Mouse (Mus musculus): ENCODE data around the gene Kmt5b. TPM values are rescaled to one million over a fixed set of nuclear protein-coding genes. Genes with fewer than 3 reads are reported as not detected.

The Kmt5b gene
- polyA plus RNA-seq (2014; fragmentation: Nextera tagmentation; extraction: Ambion mirVana), result 17.8 and 17.9 TPM in 2 replicates

DNA sequence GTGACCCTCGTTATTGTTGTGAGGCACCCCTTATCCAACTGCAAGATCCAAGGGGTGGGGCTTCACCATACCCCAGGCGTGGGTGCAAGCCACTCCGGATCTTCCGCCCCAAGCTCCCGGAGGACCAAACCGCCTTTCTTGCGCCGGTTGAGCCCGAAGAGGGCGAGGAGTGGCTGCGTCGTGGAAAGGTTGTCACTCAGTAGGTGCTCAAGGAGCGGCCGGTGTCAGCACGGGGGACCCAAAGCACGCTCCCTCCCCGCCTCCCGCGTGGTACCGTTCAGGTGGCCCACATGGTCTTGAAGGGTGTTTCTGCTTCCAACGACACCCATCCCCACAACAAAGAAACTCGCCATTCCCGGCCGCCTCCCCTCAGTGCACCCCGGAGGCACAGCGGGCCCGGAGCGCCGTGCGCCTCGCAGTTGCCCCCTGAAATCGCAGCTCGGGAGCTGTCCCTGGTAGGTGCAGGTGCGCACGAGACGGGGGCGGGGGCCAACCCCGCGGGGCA is at the start of gene Kmt5b:
TSS of gene Kmt5b (plus strand) at position 146 of the 505 bp plus-strand sequence.
- peak within 1 kb of the TSS; percentile 97 for H3K4me2 ChIP-seq
- 0 out of 2 replicates have a peak, but pooled peaks have one; percentile 22 for ATAC-seq (replicated peaks; ENCODE audit: low FRiP score)
- peaks cover 11% of the 10 kb centered on the region for H3K4me1 ChIP-seq (replicated peaks; ENCODE audit: control insufficient read depth, insufficient read depth, low read length)
- H3K27me3 ChIP-seq (replicated peaks; ENCODE audit: control insufficient read depth, insufficient read depth, low read length), result no peaks in the 10 kb centered on the region
- under 1% methylated on average over 39 of the region's 39 CpGs for WGBS
- H3K9ac ChIP-seq (ENCODE audit: low read depth, low read length), result peak within 1 kb of the TSS; percentile 100
- no peak for DNase-seq (ENCODE audit: low spot score)
- no peaks in the 10 kb centered on the region for H3K9me3 ChIP-seq (ENCODE audit: control insufficient read depth, low read length)
- no peaks in the 10 kb centered on the region for H3K36me3 ChIP-seq (ENCODE audit: control insufficient read depth, insufficient read depth, low read length)
- peak within 1 kb of the TSS; percentile 100 for H3K27ac ChIP-seq (ENCODE audit: low read depth, low read length)
- H3K4me3 ChIP-seq (ENCODE audit: low read depth, low read length), result peak within 1 kb of the TSS; percentile 99

DNA sequence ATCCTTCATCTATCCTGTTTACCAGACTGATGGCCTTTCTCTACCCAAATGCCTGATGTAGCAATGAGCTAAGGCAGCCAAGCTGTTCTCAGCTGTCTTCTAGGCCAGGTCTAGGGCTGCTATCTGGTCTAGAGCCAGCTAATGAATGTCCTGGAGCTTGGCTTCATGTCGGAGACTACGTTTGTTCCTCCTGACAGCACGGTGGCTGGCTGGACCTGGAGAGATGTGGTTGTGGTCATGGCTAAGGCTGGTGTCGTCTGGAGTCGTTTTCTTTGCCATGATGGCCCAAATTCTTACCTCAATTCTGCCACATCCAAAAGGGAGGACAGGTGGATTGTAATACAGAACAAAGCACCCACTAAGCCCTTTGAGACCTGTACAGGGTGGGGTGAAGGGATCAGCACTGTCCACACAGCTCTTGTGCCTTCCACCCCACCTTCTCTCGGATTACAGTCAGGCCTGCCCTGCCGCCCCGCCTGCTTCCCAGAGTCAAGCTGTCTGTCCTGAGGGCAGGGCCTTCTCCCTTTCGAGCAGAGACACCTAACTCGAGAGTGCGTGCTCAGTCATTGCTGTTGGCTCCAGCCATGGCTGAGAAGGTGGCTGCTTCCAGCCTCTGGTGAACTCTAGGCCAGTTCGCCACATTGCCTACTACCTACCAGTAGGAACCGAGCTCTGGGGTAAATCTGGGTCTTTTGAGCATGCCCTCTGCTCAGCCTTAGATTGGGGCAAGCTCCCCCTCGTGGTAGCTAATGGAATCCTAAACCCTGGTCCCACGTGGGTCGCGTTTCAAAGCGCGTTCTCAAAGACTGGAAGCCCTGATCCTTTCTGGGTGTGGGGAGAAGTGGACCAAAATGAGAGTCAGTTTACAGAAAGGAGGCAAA is 48.5 kb upstream of the Kmt5b start:
- Histone ChIP-seq H3K36me3 (ENCODE audit: control insufficient read depth, insufficient read depth, low read length) (peaks cover 13% of the 10 kb centered on the region), H3K27ac (ENCODE audit: low read depth, low read length) (no peak overlapping the region), H3K4me1 (replicated peaks; ENCODE audit: control insufficient read depth, insufficient read depth, low read length) (no peaks in the 10 kb centered on the region), H3K9me3 (ENCODE audit: control insufficient read depth, low read length) (no peaks in the 10 kb centered on the region), H3K27me3 (replicated peaks; ENCODE audit: control insufficient read depth, insufficient read depth, low read length) (no peaks in the 10 kb centered on the region), H3K9ac (ENCODE audit: low read depth, low read length) (peak overlapping the region; percentile 52), H3K4me3 (ENCODE audit: low read depth, low read length) (peak overlapping the region; percentile 52), H3K4me2 (peak overlapping the region; percentile 93)
- 39% methylated on average over 19 of the region's 19 CpGs for WGBS
- DNase-seq (ENCODE audit: low spot score) (peak; percentile 63), ATAC-seq (replicated peaks; ENCODE audit: low FRiP score) (peak; percentile 75)

DNA sequence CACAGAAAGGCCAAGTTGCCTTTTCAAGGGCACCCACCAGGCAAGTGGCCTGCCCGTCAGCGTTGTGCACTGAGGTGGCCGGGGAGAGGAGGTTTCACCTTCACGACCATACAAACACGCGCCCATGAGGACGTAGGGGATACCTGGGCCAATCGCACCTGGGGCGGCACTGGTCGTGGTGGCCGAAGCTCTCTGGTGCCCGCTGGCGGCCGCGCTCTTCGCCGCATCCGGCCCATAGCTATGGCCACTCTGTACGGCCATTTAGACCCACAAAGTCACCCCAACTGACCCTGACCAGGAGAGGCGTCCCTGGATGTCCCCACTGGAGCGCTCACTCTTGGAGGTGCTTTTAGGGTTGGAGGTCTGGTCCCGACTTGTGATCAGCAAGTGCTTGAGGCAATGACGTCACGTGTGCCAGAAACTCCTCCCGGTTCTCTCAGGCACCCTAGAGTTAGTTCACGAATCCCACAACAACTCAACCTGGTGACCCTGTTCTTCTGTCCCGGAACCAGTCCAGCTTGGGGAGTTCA is 47.8 kb upstream of the Kmt5b start:
- no peaks in the 10 kb centered on the region for H3K9me3 ChIP-seq (ENCODE audit: control insufficient read depth, low read length)
- H3K36me3 ChIP-seq (ENCODE audit: control insufficient read depth, insufficient read depth, low read length), result peaks cover 13% of the 10 kb centered on the region
- peak overlapping the region; percentile 52 for H3K9ac ChIP-seq (ENCODE audit: low read depth, low read length)
- DNase-seq (ENCODE audit: low spot score) (peak; percentile 75), ATAC-seq (replicated peaks; ENCODE audit: low FRiP score) (peak; percentile 81)
- no peak overlapping the region for H3K27ac ChIP-seq (ENCODE audit: low read depth, low read length)
- H3K27me3 ChIP-seq (replicated peaks; ENCODE audit: control insufficient read depth, insufficient read depth, low read length), result no peaks in the 10 kb centered on the region
- H3K4me3 ChIP-seq (ENCODE audit: low read depth, low read length), result peak overlapping the region; percentile 52
- H3K4me1 ChIP-seq (replicated peaks; ENCODE audit: control insufficient read depth, insufficient read depth, low read length), result no peaks in the 10 kb centered on the region
- peak overlapping the region; percentile 93 for H3K4me2 ChIP-seq
- under 1% methylated on average over 27 of the region's 27 CpGs for WGBS

DNA sequence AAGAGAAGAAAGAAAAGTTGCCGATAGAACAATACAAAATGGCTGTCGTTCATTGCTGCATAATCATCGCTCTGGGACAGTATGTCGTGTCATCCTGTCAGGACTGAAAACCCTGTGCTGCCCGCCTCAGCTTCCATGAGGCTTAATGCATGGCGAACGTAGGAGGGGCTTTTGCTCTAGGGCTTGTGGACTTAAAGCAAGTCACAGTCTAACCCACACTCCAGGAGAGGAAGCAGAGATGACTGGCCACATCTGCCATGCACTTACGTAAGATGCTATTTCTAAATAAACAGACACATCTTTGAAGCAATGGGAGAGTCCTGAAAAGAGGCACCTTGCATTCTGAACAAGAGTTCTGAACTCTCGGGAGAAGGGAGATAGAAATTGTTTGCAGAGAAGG is 44.1 kb upstream of the Kmt5b start:
- Histone ChIP-seq H3K36me3 (ENCODE audit: control insufficient read depth, insufficient read depth, low read length) (no peaks in the 10 kb centered on the region), H3K9me3 (ENCODE audit: control insufficient read depth, low read length) (no peaks in the 10 kb centered on the region), H3K4me2 (no peak overlapping the region), H3K4me3 (ENCODE audit: low read depth, low read length) (no peak overlapping the region), H3K27me3 (replicated peaks; ENCODE audit: control insufficient read depth, insufficient read depth, low read length) (no peaks in the 10 kb centered on the region), H3K9ac (ENCODE audit: low read depth, low read length) (no peak overlapping the region), H3K27ac (ENCODE audit: low read depth, low read length) (no peak overlapping the region), H3K4me1 (replicated peaks; ENCODE audit: control insufficient read depth, insufficient read depth, low read length) (no peaks in the 10 kb centered on the region)
- 84% methylated on average over 9 of the region's 9 CpGs for WGBS
- DNase-seq (ENCODE audit: low spot score) (no peak), ATAC-seq (replicated peaks; ENCODE audit: low FRiP score) (no peak)

DNA sequence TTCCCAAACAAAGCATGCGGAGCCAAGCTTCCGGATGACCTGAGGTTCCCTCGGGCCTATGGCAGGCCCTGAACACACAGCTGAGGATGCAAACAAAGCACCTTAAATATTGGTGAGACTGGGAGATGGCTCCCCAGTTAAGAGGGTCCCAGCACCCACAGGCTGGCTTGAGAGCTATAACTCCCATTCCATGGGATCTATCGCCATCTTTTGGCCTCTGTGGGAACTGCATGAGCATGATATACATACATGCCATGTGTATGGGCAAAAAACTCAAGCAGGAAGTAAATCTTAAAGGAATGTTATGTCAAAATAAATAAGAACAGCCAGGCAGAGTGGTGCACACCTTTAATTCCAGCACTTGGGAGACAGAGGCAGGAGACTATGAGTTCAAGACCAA is 43.3 kb upstream of the Kmt5b start:
- H3K4me1 ChIP-seq (replicated peaks; ENCODE audit: control insufficient read depth, insufficient read depth, low read length), result no peaks in the 10 kb centered on the region
- H3K9ac ChIP-seq (ENCODE audit: low read depth, low read length), result no peak overlapping the region
- WGBS, result 70% methylated on average over 4 of the region's 4 CpGs
- no peaks in the 10 kb centered on the region for H3K36me3 ChIP-seq (ENCODE audit: control insufficient read depth, insufficient read depth, low read length)
- H3K4me3 ChIP-seq (ENCODE audit: low read depth, low read length), result no peak overlapping the region
- no peaks in the 10 kb centered on the region for H3K27me3 ChIP-seq (replicated peaks; ENCODE audit: control insufficient read depth, insufficient read depth, low read length)
- DNase-seq (ENCODE audit: low spot score), result no peak
- H3K27ac ChIP-seq (ENCODE audit: low read depth, low read length), result no peak overlapping the region
- H3K4me2 ChIP-seq, result no peak overlapping the region
- no peaks in the 10 kb centered on the region for H3K9me3 ChIP-seq (ENCODE audit: control insufficient read depth, low read length)
- no peak for ATAC-seq (replicated peaks; ENCODE audit: low FRiP score)

DNA sequence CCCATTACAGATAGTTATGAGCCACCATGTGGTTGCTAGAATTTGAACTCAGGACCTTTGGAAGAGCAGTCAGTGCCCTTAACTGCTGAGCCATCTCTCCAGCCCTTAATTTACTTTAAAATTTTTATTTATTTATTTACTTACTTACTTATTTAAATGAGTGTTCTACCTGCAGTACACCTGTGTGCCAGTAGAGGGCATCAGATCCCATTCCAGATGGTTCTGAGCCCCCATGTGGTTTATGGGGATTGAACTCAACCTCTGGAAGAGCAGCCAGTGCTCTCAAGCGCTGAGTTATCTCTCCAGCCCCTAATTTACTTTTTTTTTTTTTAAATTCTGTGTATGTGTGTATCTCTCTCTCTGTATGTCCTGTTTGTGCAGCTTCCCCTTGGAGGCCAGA is 42.4 kb upstream of the Kmt5b start:
- Histone ChIP-seq H3K4me1 (replicated peaks; ENCODE audit: control insufficient read depth, insufficient read depth, low read length) (no peaks in the 10 kb centered on the region), H3K27me3 (replicated peaks; ENCODE audit: control insufficient read depth, insufficient read depth, low read length) (no peaks in the 10 kb centered on the region), H3K36me3 (ENCODE audit: control insufficient read depth, insufficient read depth, low read length) (no peaks in the 10 kb centered on the region), H3K4me3 (ENCODE audit: low read depth, low read length) (no peak overlapping the region), H3K4me2 (no peak overlapping the region), H3K9me3 (ENCODE audit: control insufficient read depth, low read length) (no peaks in the 10 kb centered on the region), H3K27ac (ENCODE audit: low read depth, low read length) (no peak overlapping the region), H3K9ac (ENCODE audit: low read depth, low read length) (no peak overlapping the region)
- no peak for DNase-seq (ENCODE audit: low spot score)
- no peak for ATAC-seq (replicated peaks; ENCODE audit: low FRiP score)
- 19% methylated on average over 1 of the region's 1 CpGs for WGBS

DNA sequence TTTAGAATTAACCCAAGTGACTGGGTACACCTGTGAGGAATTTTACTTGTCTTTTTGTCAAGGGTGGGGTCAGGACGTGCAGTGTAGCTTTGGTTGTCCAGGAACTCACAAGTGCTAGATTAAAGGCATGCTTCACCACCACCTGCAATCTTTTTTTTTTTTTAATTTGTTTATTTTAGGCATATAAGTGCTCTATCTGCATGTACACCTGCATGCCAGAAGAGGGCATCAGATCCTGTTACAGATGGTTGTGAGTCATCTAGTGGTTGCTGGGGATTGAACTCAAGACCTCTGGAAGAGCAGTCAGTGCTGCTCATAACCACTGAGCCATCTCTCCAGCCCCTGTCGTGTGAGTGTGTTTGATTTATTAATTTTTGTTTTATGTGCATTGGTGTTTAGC is 38.3 kb upstream of the Kmt5b start:
- H3K36me3 ChIP-seq (ENCODE audit: control insufficient read depth, insufficient read depth, low read length), result no peaks in the 10 kb centered on the region
- no peaks in the 10 kb centered on the region for H3K4me1 ChIP-seq (replicated peaks; ENCODE audit: control insufficient read depth, insufficient read depth, low read length)
- H3K4me3 ChIP-seq (ENCODE audit: low read depth, low read length), result no peak overlapping the region
- H3K27ac ChIP-seq (ENCODE audit: low read depth, low read length), result no peak overlapping the region
- DNase-seq (ENCODE audit: low spot score), result no peak
- WGBS, result 57% methylated on average over 2 of the region's 2 CpGs
- no peak for ATAC-seq (replicated peaks; ENCODE audit: low FRiP score)
- no peaks in the 10 kb centered on the region for H3K27me3 ChIP-seq (replicated peaks; ENCODE audit: control insufficient read depth, insufficient read depth, low read length)
- H3K4me2 ChIP-seq, result no peak overlapping the region
- H3K9me3 ChIP-seq (ENCODE audit: control insufficient read depth, low read length), result no peaks in the 10 kb centered on the region
- no peak overlapping the region for H3K9ac ChIP-seq (ENCODE audit: low read depth, low read length)

DNA sequence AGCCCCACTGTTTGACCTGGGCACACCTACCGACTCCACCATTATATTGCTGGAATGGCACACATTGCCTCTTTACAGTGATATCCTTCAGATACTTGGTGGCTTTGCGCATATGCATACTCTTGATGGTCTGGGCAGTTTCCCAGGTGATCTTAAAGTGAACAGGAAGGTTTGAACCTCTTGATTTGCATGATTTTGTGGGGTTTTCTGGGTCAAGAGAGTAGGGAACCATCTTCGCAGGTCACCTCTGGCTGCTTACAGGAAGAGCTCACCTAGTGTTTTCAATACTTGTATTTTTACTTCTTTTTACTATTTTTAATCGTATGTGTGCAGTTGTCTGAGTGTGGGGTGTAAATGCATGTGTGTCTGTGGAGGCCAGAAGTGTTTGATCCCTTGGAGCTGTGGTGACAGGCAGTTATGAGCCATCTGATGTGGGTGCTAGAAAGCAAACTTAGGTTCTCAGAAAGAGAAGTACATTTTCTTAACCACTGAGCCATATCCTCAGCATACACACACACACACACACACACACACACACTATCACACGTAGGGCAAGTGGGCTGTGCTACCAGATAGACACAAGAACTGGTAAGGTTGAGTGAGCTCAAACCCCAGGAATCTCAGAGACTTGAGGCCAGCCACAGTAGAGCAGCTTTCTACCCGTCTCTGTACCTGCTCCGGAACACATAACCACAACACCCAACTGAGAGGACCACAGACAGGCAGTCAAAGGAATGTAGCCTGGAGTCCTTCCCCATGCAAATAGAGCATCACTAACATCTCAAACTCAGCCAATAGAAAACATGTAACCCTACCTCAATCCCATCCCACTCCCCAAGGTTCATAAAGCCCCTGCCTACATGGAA is 36.2 kb upstream of the Kmt5b start:
- DNase-seq (ENCODE audit: low spot score) (no peak), ATAC-seq (replicated peaks; ENCODE audit: low FRiP score) (no peak)
- no peaks in the 10 kb centered on the region for H3K36me3 ChIP-seq (ENCODE audit: control insufficient read depth, insufficient read depth, low read length)
- no peak overlapping the region for H3K4me2 ChIP-seq
- WGBS, result 74% methylated on average over 7 of the region's 7 CpGs
- H3K27me3 ChIP-seq (replicated peaks; ENCODE audit: control insufficient read depth, insufficient read depth, low read length), result no peaks in the 10 kb centered on the region
- H3K9ac ChIP-seq (ENCODE audit: low read depth, low read length), result no peak overlapping the region
- H3K9me3 ChIP-seq (ENCODE audit: control insufficient read depth, low read length), result no peaks in the 10 kb centered on the region
- H3K4me3 ChIP-seq (ENCODE audit: low read depth, low read length), result no peak overlapping the region
- H3K27ac ChIP-seq (ENCODE audit: low read depth, low read length), result no peak overlapping the region
- H3K4me1 ChIP-seq (replicated peaks; ENCODE audit: control insufficient read depth, insufficient read depth, low read length), result no peaks in the 10 kb centered on the region

All from liver, embryonic 11.5 days (tissue).